ENCODE assay signal across 8 mouse cellular contexts in genomic region chr13:34462808-34463511, GRCm38 (mm10).
A peak's percentile ranks its signal among the peaks of the same experiment; 100 is the strongest.
DNase-seq lines count a peak whose midpoint lies in the region; ATAC-seq lines count a peak whose summit lies in the region.

No protein-coding gene starts in this region.

- no peak overlapping the region for H3K4me2 ChIP-seq in heart, embryonic 16.5 days (ENCODE audit: low read depth, low read length)
- H3K4me2 ChIP-seq in hindbrain, embryonic 14.5 days (replicated peaks), result no peak overlapping the region
- H3K4me2 ChIP-seq in liver, embryonic 11.5 days, result no peak overlapping the region

- intact Hi-C loops in heart, postnatal 25 days (cut with DNase I), result no loop called here

- H3K9ac ChIP-seq in heart, embryonic 16.5 days (ENCODE audit: low read length), result no peak overlapping the region
- no peak overlapping the region for H3K9ac ChIP-seq in hindbrain, embryonic 14.5 days
- H3K9ac ChIP-seq in liver, embryonic 11.5 days (ENCODE audit: low read depth, low read length), result no peak overlapping the region

- H3K27ac ChIP-seq in heart, embryonic 16.5 days (ENCODE audit: low read length), result peak overlapping the region; percentile 60
- no peak overlapping the region for H3K27ac ChIP-seq in hindbrain, embryonic 14.5 days
- peak overlapping the region; percentile 57 for H3K27ac ChIP-seq in liver, embryonic 11.5 days (ENCODE audit: low read depth, low read length)

- H3K4me3 ChIP-seq in heart, embryonic 16.5 days (ENCODE audit: low read length), result no peak overlapping the region
- no peak overlapping the region for H3K4me3 ChIP-seq in hindbrain, embryonic 14.5 days (replicated peaks; ENCODE audit: low read length)
- no peak overlapping the region for H3K4me3 ChIP-seq in liver, embryonic 11.5 days (ENCODE audit: low read depth, low read length)

- WGBS in heart, embryonic 16.5 days, result 5% methylated on average over 2 of the region's 2 CpGs
- 34% methylated on average over 2 of the region's 2 CpGs for WGBS in hindbrain, embryonic 14.5 days
- WGBS in liver, embryonic 11.5 days, result 43% methylated on average over 2 of the region's 2 CpGs

- no peaks in the 10 kb centered on the region for H3K9me3 ChIP-seq in heart, embryonic 16.5 days (replicated peaks; ENCODE audit: control insufficient read depth, low read length)
- no peaks in the 10 kb centered on the region for H3K9me3 ChIP-seq in hindbrain, embryonic 14.5 days (ENCODE audit: control insufficient read depth, low read length)
- no peaks in the 10 kb centered on the region for H3K9me3 ChIP-seq in liver, embryonic 11.5 days (ENCODE audit: control insufficient read depth, low read length)

- peaks cover 17% of the 10 kb centered on the region for H3K4me1 ChIP-seq in heart, embryonic 16.5 days (ENCODE audit: control insufficient read depth, insufficient read depth, low read length)
- H3K4me1 ChIP-seq in hindbrain, embryonic 14.5 days (replicated peaks; ENCODE audit: control insufficient read depth, insufficient read depth, low read length), result peaks cover 17% of the 10 kb centered on the region; the same call in 1 of the 2 replicates
- H3K4me1 ChIP-seq in liver, embryonic 11.5 days (replicated peaks; ENCODE audit: control insufficient read depth, insufficient read depth, low read length), result peaks cover 3% of the 10 kb centered on the region; the same call in 1 of the 2 replicates

- no peaks in the 10 kb centered on the region for H3K27me3 ChIP-seq in heart, embryonic 16.5 days (ENCODE audit: control insufficient read depth, insufficient read depth, low read length)
- no peaks in the 10 kb centered on the region for H3K27me3 ChIP-seq in hindbrain, embryonic 14.5 days (ENCODE audit: control insufficient read depth, insufficient read depth, low read length)
- H3K27me3 ChIP-seq in liver, embryonic 11.5 days (replicated peaks; ENCODE audit: control insufficient read depth, insufficient read depth, low read length), result no peaks in the 10 kb centered on the region

- no peaks in the 10 kb centered on the region for H3K36me3 ChIP-seq in heart, embryonic 16.5 days (ENCODE audit: control insufficient read depth, insufficient read depth)
- H3K36me3 ChIP-seq in hindbrain, embryonic 14.5 days (replicated peaks; ENCODE audit: control insufficient read depth, insufficient read depth), result no peaks in the 10 kb centered on the region
- no peaks in the 10 kb centered on the region for H3K36me3 ChIP-seq in liver, embryonic 11.5 days (ENCODE audit: control insufficient read depth, insufficient read depth, low read length)

- ATAC-seq in heart, embryonic 16.5 days (replicated peaks; ENCODE audit: extremely low read depth, insufficient read depth, low FRiP score), result peak; percentile 55; the same call in 1 of the 2 replicates
- peak; percentile 55; the same call in 1 of the 2 replicates for ATAC-seq in hindbrain, embryonic 14.5 days (ENCODE audit: low FRiP score)
- peak; percentile 85 for ATAC-seq in liver, embryonic 11.5 days (replicated peaks; ENCODE audit: low FRiP score)

- no peak for DNase-seq in heart, postnatal 25 days (ENCODE audit: low spot score)
- DNase-seq in Muller cell, postnatal 12 days (ENCODE audit: inconsistent ontology term), result peak; percentile 60
- peak; percentile 25 for DNase-seq in hindbrain, embryonic 14.5 days (ENCODE audit: low spot score)
- no peak for DNase-seq in liver, embryonic 11.5 days (ENCODE audit: low spot score)
- DNase-seq in cerebellum, postnatal 14 days, result no peak
- DNase-seq in cerebellum, adult 18-20 months, result no peak
- DNase-seq in thymus, postnatal 14 days, result no peak

Comparison
In these comparisons a context has a peak if more than half of its experiments do, and no peak if none do; other contexts are left out.
1. DNase-seq: peak in Muller cell, postnatal 12 days (single experiment) and hindbrain, embryonic 14.5 days (single experiment); none in heart, postnatal 25 days (single experiment), liver, embryonic 11.5 days (single experiment), cerebellum, postnatal 14 days (0 of 2), cerebellum, adult 18-20 months (0 of 2) and thymus, postnatal 14 days (single experiment).
2. Peak in every context shown above with its lines, with median percentiles within 50 percentile points of each other: ATAC-seq.